Mouse (Mus musculus): ENCODE results near the gene Gabre. TPM values are rescaled to one million over a fixed set of nuclear protein-coding genes. Genes with fewer than 3 reads are reported as not detected.
A peak's percentile ranks its signal among the peaks of the same experiment; 100 is the strongest.

Gene Gabre
- 0.60 and 0.63 TPM in 2 replicates for polyA plus RNA-seq (2016; fragmentation: Nextera tagmentation; extraction: Ambion mirVana)

DNA sequence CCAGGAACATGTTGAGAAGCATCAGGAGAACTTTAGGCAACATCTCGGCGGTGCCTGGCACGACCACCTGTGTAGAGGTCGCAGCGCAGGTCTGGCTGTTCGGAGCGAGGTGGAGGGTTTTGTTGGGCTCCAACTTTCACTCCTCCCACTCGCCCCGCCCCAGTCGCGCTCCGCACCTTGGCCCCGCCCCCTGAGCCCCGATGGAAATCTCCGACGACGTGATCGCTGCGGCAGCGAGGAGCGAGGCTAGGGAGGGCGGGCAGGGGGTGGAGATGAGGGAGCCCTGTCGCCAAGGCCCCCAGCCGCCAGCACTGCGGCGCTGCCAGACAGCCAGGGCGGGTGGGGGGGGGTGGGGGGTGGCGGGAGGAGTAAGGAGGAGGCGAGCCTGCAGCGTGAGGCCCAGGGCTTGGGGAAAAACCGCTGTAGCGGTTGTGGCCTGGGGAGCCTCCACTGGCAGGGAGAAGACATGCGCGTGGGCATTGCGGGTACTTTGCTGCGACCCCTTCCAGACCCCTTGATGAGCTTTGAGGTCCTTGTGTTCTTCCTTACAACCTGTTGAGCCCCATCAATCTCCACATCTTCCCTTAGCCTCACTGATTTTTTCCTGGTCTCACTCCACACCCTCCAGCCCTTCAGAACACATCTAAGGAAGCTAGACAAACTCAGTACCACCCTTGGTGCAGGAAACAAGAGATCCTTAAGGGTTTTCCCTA, at the start of gene Gabre:
TSS of gene Gabre (minus strand) at position 145 of the 713 bp plus-strand sequence.
- no peaks in the 10 kb centered on the region for H3K4me1 ChIP-seq
- peak within 1 kb of the TSS; percentile 67 for H3K4me2 ChIP-seq (replicated peaks)
- no peak within 1 kb of the TSS for H3K27ac ChIP-seq
- H3K9me3 ChIP-seq: no peaks in the 10 kb centered on the region
- H3K4me3 ChIP-seq: peak within 1 kb of the TSS; percentile 39
- 0 out of 2 replicates have a peak within 1 kb of the TSS, but pooled peaks have one; percentile 26 for H3K9ac ChIP-seq
- WGBS: 14% methylated on average over 32 of the region's 36 CpGs
- H3K36me3 ChIP-seq: no peaks in the 10 kb centered on the region
- H3K27me3 ChIP-seq (replicated peaks): no peaks in the 10 kb centered on the region
- ATAC-seq (ENCODE audit: low FRiP score, low read depth): peak; percentile 84

- no peaks in the 10 kb centered on the region for H3K4me1 ChIP-seq
- no peak overlapping the region for H3K4me2 ChIP-seq (replicated peaks)
- 93% methylated on average over 2 of the region's 2 CpGs for WGBS
- no peak overlapping the region for H3K9ac ChIP-seq
- no peak overlapping the region for H3K4me3 ChIP-seq
- H3K27ac ChIP-seq: no peak overlapping the region
- H3K27me3 ChIP-seq (replicated peaks): no peaks in the 10 kb centered on the region
- no peak for ATAC-seq (ENCODE audit: low FRiP score, low read depth)
- no peaks in the 10 kb centered on the region for H3K36me3 ChIP-seq
- H3K9me3 ChIP-seq: no peaks in the 10 kb centered on the region
Observed at GRCm38 (mm10) chrX:72297812-72298211, 23.2 kb upstream of the Gabre start.

GRCm38 (mm10) chrX:72275372-72275663, 715 bp upstream of the Gabre start:
- Histone ChIP-seq H3K36me3 (no peaks in the 10 kb centered on the region), H3K4me3 (no peak overlapping the region), H3K9me3 (no peaks in the 10 kb centered on the region), H3K9ac (no peak overlapping the region), H3K4me2 (replicated peaks) (peak overlapping the region; percentile 67), H3K27ac (no peak overlapping the region), H3K27me3 (replicated peaks) (no peaks in the 10 kb centered on the region), H3K4me1 (no peaks in the 10 kb centered on the region)
- peak; percentile 27; the same call in 1 of the 2 replicates for ATAC-seq (ENCODE audit: low FRiP score, low read depth)
- 79% methylated on average over 1 of the region's 1 CpGs for WGBS

DNA sequence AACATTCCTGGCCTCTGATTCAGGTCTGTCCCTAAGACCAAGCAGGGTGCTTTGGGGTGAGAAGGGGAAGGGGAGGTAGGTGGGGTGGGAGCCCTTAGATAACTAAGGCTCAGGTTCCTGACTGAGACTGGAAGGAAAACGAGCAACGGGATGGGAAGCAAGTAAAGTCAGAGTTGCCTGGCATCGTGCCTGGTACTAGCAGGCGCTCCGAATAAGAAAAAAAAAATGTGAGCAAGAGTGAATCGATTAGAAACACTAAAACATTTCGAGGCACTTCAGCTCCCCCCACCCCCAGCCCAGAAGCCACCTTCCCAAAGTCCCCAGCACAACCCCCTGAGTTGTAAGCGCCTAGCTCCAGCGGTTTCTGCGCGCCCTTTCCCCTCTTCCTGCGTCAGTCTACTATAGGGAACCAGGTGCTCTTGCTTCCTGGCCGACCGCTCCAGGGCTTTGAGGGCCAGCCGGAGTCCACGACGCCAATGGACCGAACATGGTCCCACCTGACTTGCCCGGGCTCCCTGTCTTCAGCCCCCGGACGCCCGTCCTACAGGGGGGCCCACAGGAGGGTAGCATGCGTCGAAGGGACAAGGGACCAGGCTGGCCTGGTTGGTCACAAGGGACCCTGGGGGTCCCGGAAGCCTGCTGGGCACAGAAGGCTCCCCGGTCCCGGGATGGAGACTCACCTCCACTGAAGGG, 491 bp downstream of the Gabre start:
- Histone ChIP-seq H3K27ac (no peak overlapping the region), H3K4me1 (no peaks in the 10 kb centered on the region), H3K36me3 (no peaks in the 10 kb centered on the region), H3K4me3 (peak overlapping the region; percentile 39), H3K27me3 (replicated peaks) (no peaks in the 10 kb centered on the region), H3K9me3 (no peaks in the 10 kb centered on the region), H3K4me2 (replicated peaks) (peak overlapping the region; percentile 67), H3K9ac (no peak overlapping the region)
- ATAC-seq (ENCODE audit: low FRiP score, low read depth): peak; percentile 73
- WGBS: 24% methylated on average over 27 of the region's 27 CpGs

GRCm38 (mm10) chrX:72270637-72271036, 4.0 kb downstream of the Gabre start:
- ATAC-seq (ENCODE audit: low FRiP score, low read depth): no peak
- Histone ChIP-seq H3K9ac (no peak overlapping the region), H3K27me3 (replicated peaks) (no peaks in the 10 kb centered on the region), H3K4me3 (no peak overlapping the region), H3K4me1 (no peaks in the 10 kb centered on the region), H3K27ac (no peak overlapping the region), H3K4me2 (replicated peaks) (no peak overlapping the region), H3K9me3 (no peaks in the 10 kb centered on the region), H3K36me3 (no peaks in the 10 kb centered on the region)
- WGBS: 93% methylated on average over 11 of the region's 11 CpGs

- Histone ChIP-seq H3K4me2 (replicated peaks) (no peak within 1 kb of the TSS), H3K9ac (no peak within 1 kb of the TSS), H3K27ac (no peak within 1 kb of the TSS), H3K27me3 (replicated peaks) (no peaks in the 10 kb centered on the region), H3K36me3 (no peaks in the 10 kb centered on the region), H3K9me3 (no peaks in the 10 kb centered on the region), H3K4me3 (no peak within 1 kb of the TSS), H3K4me1 (no peaks in the 10 kb centered on the region)
- WGBS: 80% methylated on average over 2 of the region's 2 CpGs
- ATAC-seq (ENCODE audit: low FRiP score, low read depth): no peak
Observed at GRCm38 (mm10) chrX:72221717-72222116, 52.9 kb downstream of the Gabre start, which contains the start of gene Magea4. Magea4 (plus strand) TSS chrX:72222017.

MicroRNA genes within 50 kb of the gene (microRNA counts, 519-probe panel; counts per million panel counts)
- microRNA mmu-miR-224: 342 counts per million, percentile 67 among the panel's probes with 10 or more counts
- microRNA mmu-miR-452: 342 counts per million, percentile 67 among the panel's probes with 10 or more counts

Small RNAs within 50 kb of the gene (microRNA-seq; reads per million reads assigned to microRNA genes)
- gene Mir224 (50.0 reads per million, percentile 43 among the genes with 10 or more reads in this experiment), gene Mir452 (23.2 reads per million, percentile 32 among the genes with 10 or more reads in this experiment)

Other genes starting within 250 kb of the Gabre start
- gene Magea4, start 52.8 kb downstream of the Gabre start, polyA plus RNA-seq (2016; fragmentation: Nextera tagmentation; extraction: Ambion mirVana): not detected in 2 replicates
- gene Magea10, start 112.1 kb upstream of the Gabre start, polyA plus RNA-seq (2016; fragmentation: Nextera tagmentation; extraction: Ambion mirVana): not detected in 2 replicates

All from neural tube, embryonic 12.5 days (tissue).